Mouse (Mus musculus) frontal cortex, postnatal 14 days (tissue): Measurements from ENCODE around the gene Idh3g.
"Not testable (repeated sequence)": the region's sequence is repeated elsewhere in the genome, so short reads cannot be mapped to it uniquely, and the experiment has no call there.

ENCODE experiments used
- DNase-seq, 2 experiments: peaks; one replicate each; pipeline ENCODE4 v3.0.0; 2022; ENCODE audit warnings: low spot score in 2 of 2

Idh3g gene

GRCm38 (mm10) chrX:73756334-73757140, 30.2 kb downstream of the Idh3g start, which contains the start of gene Plxnb3:
Gene Plxnb3 (plus strand): TSS chrX:73757090.
- DNase-seq = no peak

GRCm38 (mm10) chrX:73748977-73749376, 37.7 kb downstream of the Idh3g start:
- DNase-seq = no peak

- no peak for DNase-seq
Measured at GRCm38 (mm10) chrX:73744774-73745481, 41.8 kb downstream of the Idh3g start.

GRCm38 (mm10) chrX:73739841-73740240, 46.9 kb downstream of the Idh3g start:
- DNase-seq = not testable (repeated sequence)

- no peak for DNase-seq
Measured at GRCm38 (mm10) chrX:73739151-73739550, 47.5 kb downstream of the Idh3g start.

- DNase-seq = no peak
Measured at GRCm38 (mm10) chrX:73738155-73738554, 48.5 kb downstream of the Idh3g start.

- no peak for DNase-seq
Measured at GRCm38 (mm10) chrX:73730908-73731307, 55.8 kb downstream of the Idh3g start.
